Mouse (Mus musculus) mouse trophoblast stem cell (cell line): ENCODE data around the gene Vmn2r3.
"Not testable (repeated sequence)": the region's sequence is repeated elsewhere in the genome, so short reads cannot be mapped to it uniquely, and the experiment has no call there.

Source experiments
- in situ Hi-C, 2 experiments: fragments of 300-500 bp; cut with MseI, MboI; formaldehyde crosslinking; loops; 2 replicates in 1 of 2; 3 replicates in 1 of 2; pipeline ENCODE4 v1.15.1; 2025

Vmn2r3 gene

DNA sequence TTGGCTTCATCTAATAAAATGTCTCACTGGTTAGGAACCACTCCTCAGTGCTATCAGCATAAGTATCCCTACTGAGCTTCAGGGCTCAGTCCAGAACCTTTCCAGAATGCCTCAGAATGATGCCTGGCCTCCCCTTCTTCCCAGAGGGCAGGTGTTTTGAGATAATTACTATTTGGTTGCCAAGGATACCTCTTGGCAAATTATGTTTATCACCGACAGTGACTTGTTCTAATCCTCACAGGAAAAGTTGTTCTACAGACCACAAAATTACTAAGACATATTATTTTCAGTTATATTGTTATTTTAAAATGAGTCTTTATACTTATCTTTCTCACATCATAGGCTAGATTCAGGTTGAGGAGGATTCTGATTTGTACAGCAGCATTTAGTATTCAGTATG is at the start of gene Vmn2r3:
Gene Vmn2r3 (minus strand): TSS at position 101 of the 400 bp plus-strand sequence.
- in situ Hi-C loops: no loop called here

- in situ Hi-C loops: no loop called here
Observed at GRCm38 (mm10) chr3:64332548-64332947, 43.0 kb upstream of the Vmn2r3 start.

DNA sequence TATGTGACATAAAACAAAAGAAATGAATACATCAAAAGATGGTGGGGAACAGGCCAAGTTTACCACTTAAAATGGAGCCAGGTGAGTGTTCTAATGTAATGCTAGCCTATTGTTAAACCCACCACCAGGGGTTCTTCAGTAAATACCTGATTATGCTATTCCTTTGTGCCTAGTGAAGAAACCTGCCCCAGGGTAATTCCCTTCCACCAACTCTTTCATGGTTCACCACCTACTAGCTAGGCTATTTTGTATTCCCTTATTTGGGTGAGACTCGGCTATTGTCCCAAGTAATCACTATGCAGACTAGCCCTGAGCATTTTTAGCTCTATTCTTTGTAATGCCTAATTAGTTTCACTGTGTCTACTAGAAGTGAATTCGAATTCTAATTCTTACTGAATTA is 32.3 kb upstream of the Vmn2r3 start:
- in situ Hi-C loops: no loop called here

DNA sequence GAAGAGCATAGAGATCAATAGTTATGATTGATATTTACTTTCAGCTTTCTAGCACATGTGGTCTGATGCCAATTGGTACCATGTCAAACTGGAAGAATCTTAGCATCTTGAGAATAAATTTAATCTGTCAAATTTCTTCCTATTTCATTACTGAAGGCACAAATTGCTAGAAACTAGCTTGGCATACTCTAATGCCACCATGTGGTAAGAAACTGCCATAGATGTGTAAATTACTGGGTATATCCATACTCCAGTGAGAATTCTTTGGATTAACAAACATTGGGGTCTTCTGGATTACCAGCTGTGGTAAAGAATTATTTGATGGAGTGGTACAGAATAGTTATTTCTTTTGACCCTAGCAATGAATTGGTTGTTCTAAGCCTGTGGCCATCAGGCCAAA is 17.3 kb upstream of the Vmn2r3 start:
- in situ Hi-C loops: no loop called here

DNA sequence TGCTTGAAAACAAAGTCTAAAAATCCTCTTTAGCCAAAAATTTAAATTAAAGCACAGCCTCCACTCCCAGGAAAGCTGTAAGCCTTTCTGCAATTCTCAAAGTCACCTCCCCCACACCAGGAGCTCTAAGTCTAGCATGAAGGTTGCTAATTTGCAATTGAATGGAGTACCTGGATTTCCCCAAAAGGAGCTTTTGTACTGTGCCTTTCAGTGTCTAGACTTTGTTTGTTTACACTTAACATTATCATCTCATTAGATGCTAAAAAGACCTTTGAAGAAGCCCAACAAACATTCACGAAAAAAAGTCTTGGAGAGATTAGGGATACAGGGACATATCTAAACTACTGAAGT is 23.8 kb downstream of the Vmn2r3 start:
- in situ Hi-C loops: no loop called here

GRCm38 (mm10) chr3:64265056-64265761 is 24.3 kb downstream of the Vmn2r3 start:
- in situ Hi-C loops: not testable (repeated sequence)

DNA sequence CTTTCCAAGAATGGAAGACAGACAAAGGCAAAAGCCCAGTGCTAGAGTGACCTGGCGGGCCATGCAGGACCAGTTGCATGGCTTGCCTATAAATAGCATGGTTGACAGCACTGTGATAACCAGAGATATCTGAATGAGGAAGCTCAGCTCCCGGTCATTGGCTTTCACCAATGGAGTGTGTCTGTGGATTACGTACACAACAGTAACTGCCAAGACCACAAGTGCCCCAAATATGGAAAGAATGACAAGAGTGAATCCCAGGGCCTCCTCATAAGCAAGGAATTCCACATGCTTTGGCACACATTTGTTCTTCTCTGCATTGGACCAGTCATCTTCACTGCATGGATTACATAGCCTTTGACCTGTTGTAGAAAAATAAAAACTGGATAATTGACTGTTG is 29.9 kb downstream of the Vmn2r3 start:
- in situ Hi-C loops: no loop called here

DNA sequence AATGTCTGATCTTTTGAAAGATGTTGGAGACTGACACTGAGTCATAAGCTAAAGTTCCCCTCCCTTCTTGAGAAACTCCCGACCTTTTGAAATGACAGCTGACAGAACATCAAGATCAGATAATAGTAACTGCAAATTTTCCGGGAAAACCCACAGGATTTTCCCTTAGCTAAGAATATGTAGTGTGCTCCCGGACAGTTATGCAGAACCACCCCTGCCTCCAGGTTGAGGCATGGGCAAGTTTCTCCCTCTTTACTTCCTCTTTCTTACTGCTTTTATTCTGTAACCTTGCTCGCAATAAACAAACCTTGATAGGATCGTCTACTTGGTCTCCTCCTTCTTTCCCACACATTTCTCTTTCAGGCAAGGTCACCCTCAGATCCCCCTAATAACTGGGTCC is 37.9 kb downstream of the Vmn2r3 start:
- in situ Hi-C loops: no loop called here

DNA sequence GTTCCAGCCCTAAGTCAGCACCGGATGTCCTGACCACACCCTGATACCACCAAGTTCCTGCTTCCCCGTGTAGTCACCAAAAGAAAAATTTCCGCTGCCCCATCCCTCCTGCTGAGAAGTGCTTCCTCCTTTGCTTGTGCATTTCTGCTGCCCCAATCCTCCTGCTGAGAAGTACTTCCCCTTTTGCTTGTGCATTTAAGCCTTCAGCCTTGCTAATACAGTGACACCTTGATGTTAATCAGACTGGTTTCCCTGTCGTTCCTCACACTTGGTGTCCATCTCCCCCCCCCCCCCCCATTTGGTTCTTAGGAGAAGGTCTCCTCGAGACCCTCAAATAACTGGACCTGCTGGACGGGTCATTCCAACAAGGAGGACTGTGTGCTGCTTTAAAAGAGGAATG is 39.0 kb downstream of the Vmn2r3 start:
- in situ Hi-C loops: not testable (repeated sequence)

- in situ Hi-C loops: not testable (repeated sequence)
Observed at GRCm38 (mm10) chr3:64235459-64235858, 54.0 kb downstream of the Vmn2r3 start.

DNA sequence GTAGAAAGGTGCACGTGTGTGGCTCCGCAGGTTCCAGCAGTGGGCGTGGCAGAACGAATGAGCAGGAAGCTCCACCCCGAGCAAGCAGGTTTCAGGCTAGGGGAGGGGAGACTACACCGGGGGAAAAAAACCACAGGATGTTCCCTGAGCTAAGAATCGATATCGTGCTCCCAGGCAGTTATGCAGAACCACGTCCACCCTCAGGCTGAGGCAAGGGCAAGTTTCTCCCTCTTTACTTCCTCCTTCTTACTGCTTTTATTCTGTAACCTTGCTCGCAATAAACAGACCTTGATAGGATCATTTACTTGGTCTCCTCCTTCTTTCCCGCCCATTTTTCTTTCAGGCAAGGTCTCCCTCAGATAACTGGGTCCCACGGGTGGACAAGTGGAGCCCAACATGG is 55.9 kb downstream of the Vmn2r3 start:
- in situ Hi-C loops: not testable (repeated sequence)

DNA sequence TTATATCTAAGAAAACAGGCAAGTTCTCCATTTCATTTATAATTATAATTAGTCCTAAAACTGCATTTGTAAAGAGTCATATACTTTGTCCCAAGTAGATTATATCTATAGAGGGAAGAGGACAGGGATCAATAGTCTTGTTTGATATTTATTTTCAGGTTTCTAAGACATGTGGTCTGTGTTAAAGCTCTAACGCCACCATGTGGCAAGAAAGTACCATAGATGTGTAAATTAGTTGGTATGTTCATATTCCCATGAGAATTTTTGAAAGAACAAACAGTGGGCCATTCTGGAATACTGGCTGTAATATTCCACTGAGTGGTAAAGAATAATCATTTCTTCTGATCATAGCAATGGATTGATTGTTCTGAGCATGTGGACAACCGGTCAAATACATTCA is 62.3 kb downstream of the Vmn2r3 start:
- in situ Hi-C loops: no loop called here
